Mouse (Mus musculus) hindbrain, embryonic 16.5 days (tissue): ENCODE measurements around the gene Wipf1. TPM values are rescaled to one million over a fixed set of nuclear protein-coding genes. Genes with fewer than 3 reads are reported as not detected.
"Not testable (repeated sequence)": the region's sequence is repeated elsewhere in the genome, so short reads cannot be mapped to it uniquely, and the experiment has no call there.

Experiments used
- ATAC-seq: fragments of 200-750 bp; cut with Nextera tagmentation; 2 replicates; pipeline ENCODE4 v1.8.0; 2017; ENCODE audit warnings: moderate TSS enrichment, moderate library complexity
- H3K27ac ChIP-seq: fragments of 300-500 bp; sonication (generic); 2 replicates; pipeline ENCODE4 v1.5.1; 2014; ENCODE audit warnings: low read depth, mild to moderate bottlenecking, control low read depth, low read length, moderate library complexity
- H3K27me3 ChIP-seq: fragments of 300-500 bp; sonication (generic); replicated peaks from 2 replicates; pipeline ENCODE4 v1.6.1; 2014; ENCODE audit warnings: low read length; ENCODE audit not compliant: control insufficient read depth, insufficient read depth
- H3K36me3 ChIP-seq: fragments of 300-500 bp; sonication (generic); 2 replicates; pipeline ENCODE4 v1.6.1; 2014; ENCODE audit warnings: mild to moderate bottlenecking, low read length, moderate library complexity, mixed read lengths; ENCODE audit not compliant: control insufficient read depth, insufficient read depth
- H3K4me1 ChIP-seq: fragments of 300-500 bp; sonication (generic); 2 replicates; pipeline ENCODE4 v1.6.1; 2014; ENCODE audit warnings: low read depth, low read length; ENCODE audit not compliant: control insufficient read depth, insufficient read depth
- H3K4me2 ChIP-seq: fragments of 300-500 bp; sonication (generic); 2 replicates; pipeline ENCODE4 v1.6.1; 2014; ENCODE audit warnings: mild to moderate bottlenecking, low read length, control low read depth, moderate library complexity
- H3K4me3 ChIP-seq: fragments of 300-500 bp; sonication (generic); 2 replicates; pipeline ENCODE4 v1.5.1; 2014; ENCODE audit warnings: mild to moderate bottlenecking, low read length, control low read depth, moderate library complexity
- H3K9ac ChIP-seq: fragments of 300-500 bp; sonication (generic); 2 replicates; pipeline ENCODE4 v1.6.1; 2014; ENCODE audit warnings: low read depth, mild to moderate bottlenecking, control low read depth, low read length, moderate library complexity
- H3K9me3 ChIP-seq: fragments of 300-500 bp; sonication (generic); 2 replicates; pipeline ENCODE4 v1.6.1; 2014; ENCODE audit warnings: mild to moderate bottlenecking, low read length, moderate library complexity; ENCODE audit not compliant: control insufficient read depth
- WGBS: fragments of 180-500 bp; shearing (Covaris S2); extraction: QIAGEN DNeasy Blood & Tissue Kit; methylation state at CpG from one replicate; pipeline ENCODE4 v1.1.7; 2014; 5-methylcytosine and 5-hydroxymethylcytosine counted together
- polyA plus RNA-seq: library from polyadenylated mRNA; unstranded; fragments of >200 nt; fragmentation: Nextera tagmentation; extraction: Ambion mirVana; gene quantifications from 2 replicates; pipeline ENCODE4 v1.2.1, GENCODE M21; 2015

The Wipf1 gene
- polyA plus RNA-seq, 1 experiment from 2014 or later: 2.4 TPM

- H3K4me3 ChIP-seq, H3K4me2 ChIP-seq, H3K4me1 ChIP-seq, H3K27ac ChIP-seq, H3K9me3 ChIP-seq, ATAC-seq, H3K36me3 ChIP-seq, H3K27me3 ChIP-seq, H3K9ac ChIP-seq: not testable (repeated sequence)
- 96% methylated on average over 4 of the region's 4 CpGs for WGBS
These were observed 23.2 kb downstream of the Wipf1 start for GRCm38 (mm10) chr2:73506337-73506736.

DNA sequence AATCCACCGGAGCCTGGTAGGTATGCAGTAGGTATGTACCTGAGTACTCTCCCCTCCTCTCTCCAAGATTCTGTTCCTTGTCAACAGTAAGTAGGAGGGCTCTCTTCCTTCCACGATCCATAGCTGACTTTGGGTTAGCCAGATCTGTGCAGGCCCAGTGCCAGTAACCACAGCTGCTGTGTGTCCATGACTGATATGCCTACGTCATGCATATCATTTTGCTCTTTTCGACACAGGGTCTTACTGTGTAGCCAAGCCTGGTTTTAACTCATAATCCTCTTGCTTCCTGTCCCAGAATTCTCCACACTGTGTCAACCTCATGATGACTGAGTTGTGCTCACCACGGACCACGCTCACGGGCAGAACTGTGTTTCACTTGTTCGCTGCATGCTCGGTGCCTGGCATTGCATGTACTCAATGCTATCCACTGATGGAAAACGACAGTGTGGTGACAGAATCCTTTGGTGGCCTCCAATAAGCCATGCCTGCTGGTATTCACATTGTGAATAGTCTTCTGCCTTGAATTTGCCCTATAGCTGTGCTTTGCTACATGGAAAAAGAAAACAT is 26.6 kb downstream of the Wipf1 start:
- ATAC-seq: no peak
- no peaks in the 10 kb centered on the region for H3K9me3 ChIP-seq
- no peaks in the 10 kb centered on the region for H3K4me1 ChIP-seq
- 86% methylated on average over 10 of the region's 10 CpGs for WGBS
- H3K9ac ChIP-seq: no peak overlapping the region
- H3K4me2 ChIP-seq: no peak overlapping the region
- H3K27ac ChIP-seq: no peak overlapping the region
- H3K36me3 ChIP-seq: no peaks in the 10 kb centered on the region
- H3K4me3 ChIP-seq: no peak overlapping the region
- H3K27me3 ChIP-seq: no peaks in the 10 kb centered on the region

- Histone ChIP-seq H3K9ac (no peak overlapping the region), H3K36me3 (no peaks in the 10 kb centered on the region), H3K4me2 (no peak overlapping the region), H3K9me3 (no peaks in the 10 kb centered on the region), H3K27me3 (no peaks in the 10 kb centered on the region), H3K4me3 (no peak overlapping the region), H3K27ac (no peak overlapping the region), H3K4me1 (no peaks in the 10 kb centered on the region)
- no peak for ATAC-seq
- 78% methylated on average over 13 of the region's 13 CpGs for WGBS
These were observed 28.7 kb downstream of the Wipf1 start for GRCm38 (mm10) chr2:73500864-73501263.

- no peaks in the 10 kb centered on the region for H3K4me1 ChIP-seq
- no peak overlapping the region for H3K27ac ChIP-seq
- no peaks in the 10 kb centered on the region for H3K27me3 ChIP-seq
- H3K9ac ChIP-seq: no peak overlapping the region
- H3K36me3 ChIP-seq: no peaks in the 10 kb centered on the region
- no peak overlapping the region for H3K4me3 ChIP-seq
- H3K4me2 ChIP-seq: no peak overlapping the region
- H3K9me3 ChIP-seq: no peaks in the 10 kb centered on the region
- no peak for ATAC-seq
These were observed 31.2 kb downstream of the Wipf1 start for GRCm38 (mm10) chr2:73498322-73498721.

DNA sequence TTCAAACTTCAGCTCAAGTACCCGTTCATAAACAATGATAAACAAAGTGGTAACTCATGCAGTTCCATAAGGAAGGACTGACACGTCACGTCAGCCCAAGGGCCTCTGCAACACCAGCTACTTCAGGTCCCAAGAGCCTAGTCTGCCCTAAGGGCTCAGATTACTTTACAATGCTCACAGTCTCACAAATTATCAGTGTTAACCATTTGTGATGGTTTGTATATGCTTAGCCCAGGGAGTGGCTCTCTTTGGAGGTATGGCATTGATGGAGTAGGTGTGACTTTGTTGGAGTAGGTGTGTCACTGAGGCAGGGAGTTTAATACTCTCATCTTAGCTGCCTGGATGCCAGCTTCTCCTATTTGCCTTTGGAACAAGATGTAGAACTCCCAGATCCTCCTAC is 32.0 kb downstream of the Wipf1 start:
- no peak overlapping the region for H3K4me2 ChIP-seq
- no peak overlapping the region for H3K27ac ChIP-seq
- H3K9ac ChIP-seq: no peak overlapping the region
- H3K36me3 ChIP-seq: no peaks in the 10 kb centered on the region
- no peaks in the 10 kb centered on the region for H3K9me3 ChIP-seq
- WGBS: 85% methylated on average over 3 of the region's 3 CpGs
- H3K4me1 ChIP-seq: no peaks in the 10 kb centered on the region
- no peaks in the 10 kb centered on the region for H3K27me3 ChIP-seq
- ATAC-seq: no peak
- no peak overlapping the region for H3K4me3 ChIP-seq

GRCm38 (mm10) chr2:73496944-73497343 is 32.6 kb downstream of the Wipf1 start:
- ATAC-seq: no peak
- Histone ChIP-seq H3K4me3 (no peak overlapping the region), H3K27me3 (no peaks in the 10 kb centered on the region), H3K4me2 (no peak overlapping the region), H3K36me3 (no peaks in the 10 kb centered on the region), H3K9ac (no peak overlapping the region), H3K9me3 (no peaks in the 10 kb centered on the region), H3K4me1 (no peaks in the 10 kb centered on the region), H3K27ac (no peak overlapping the region)
- 95% methylated on average over 9 of the region's 9 CpGs for WGBS

- Histone ChIP-seq H3K36me3 (no peaks in the 10 kb centered on the region), H3K4me3 (no peak overlapping the region), H3K4me1 (no peaks in the 10 kb centered on the region; the same call in 1 of the 2 replicates), H3K4me2 (no peak overlapping the region), H3K27me3 (no peaks in the 10 kb centered on the region), H3K9ac (no peak overlapping the region), H3K27ac (no peak overlapping the region), H3K9me3 (no peaks in the 10 kb centered on the region)
- no peak for ATAC-seq
- WGBS: 64% methylated on average over 4 of the region's 4 CpGs
These were observed 33.2 kb downstream of the Wipf1 start for GRCm38 (mm10) chr2:73496329-73496685.

DNA sequence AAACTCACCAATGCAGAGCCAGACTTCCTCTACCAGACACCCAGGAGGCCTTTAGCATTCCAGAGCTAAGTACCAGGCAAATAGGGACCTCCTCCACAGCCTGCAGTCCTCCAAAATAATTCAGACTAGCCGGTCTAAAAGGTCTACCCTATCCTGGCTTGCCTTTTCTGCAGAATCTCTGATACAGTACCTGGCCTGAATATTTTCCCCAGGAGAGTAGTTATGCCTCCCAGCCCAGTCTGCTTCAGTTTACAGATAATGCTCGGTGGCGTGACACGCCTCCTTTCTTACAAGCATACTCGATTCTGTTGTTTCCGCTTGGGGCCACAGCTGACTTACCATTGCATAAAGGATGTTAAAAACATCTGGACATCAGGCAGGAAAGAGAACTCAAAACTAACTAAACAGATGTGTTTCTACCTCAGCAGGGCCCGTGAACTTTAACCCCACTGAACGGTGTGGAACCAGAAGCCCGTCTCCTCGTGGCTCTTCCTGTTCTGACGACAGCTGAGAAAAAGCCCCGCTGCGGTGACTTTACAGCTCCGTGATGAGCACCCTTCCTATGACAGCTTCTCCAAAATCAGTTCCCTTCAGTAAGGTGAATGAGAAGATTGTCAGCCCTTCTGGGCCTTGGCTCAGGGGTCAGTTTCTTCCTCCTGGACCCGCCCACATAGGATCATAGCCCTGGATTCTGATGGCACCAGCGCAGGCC is 33.8 kb downstream of the Wipf1 start:
- H3K4me1 ChIP-seq: no peaks in the 10 kb centered on the region; the same call in 1 of the 2 replicates
- no peaks in the 10 kb centered on the region for H3K9me3 ChIP-seq
- no peak for ATAC-seq
- H3K4me3 ChIP-seq: no peak overlapping the region
- H3K36me3 ChIP-seq: no peaks in the 10 kb centered on the region
- H3K27me3 ChIP-seq: no peaks in the 10 kb centered on the region
- WGBS: 78% methylated on average over 16 of the region's 16 CpGs
- no peak overlapping the region for H3K9ac ChIP-seq
- no peak overlapping the region for H3K27ac ChIP-seq
- H3K4me2 ChIP-seq: no peak overlapping the region

GRCm38 (mm10) chr2:73493517-73493916 is 36.0 kb downstream of the Wipf1 start:
- no peak overlapping the region for H3K4me2 ChIP-seq
- H3K4me1 ChIP-seq: no peaks in the 10 kb centered on the region; the same call in 1 of the 2 replicates
- no peak for ATAC-seq
- H3K36me3 ChIP-seq: no peaks in the 10 kb centered on the region
- no peaks in the 10 kb centered on the region for H3K27me3 ChIP-seq
- H3K9me3 ChIP-seq: no peaks in the 10 kb centered on the region
- no peak overlapping the region for H3K9ac ChIP-seq
- WGBS: 71% methylated on average over 3 of the region's 3 CpGs
- no peak overlapping the region for H3K27ac ChIP-seq
- no peak overlapping the region for H3K4me3 ChIP-seq
